Mouse (Mus musculus) bone marrow macrophage, adult 2 months (primary cell): Measurements from ENCODE around the gene Ppp1r15a. TPM values are rescaled to one million over a fixed set of nuclear protein-coding genes. Genes with fewer than 3 reads are reported as not detected.

ENCODE experiments used
- H3K27ac ChIP-seq: 2 replicates; pipeline ENCODE4 v1.5.1; 2012; ENCODE audit warnings: low read depth, low read length; ENCODE audit not compliant: insufficient read depth
- H3K4me1 ChIP-seq: 2 replicates; pipeline ENCODE4 v1.6.1; 2012; ENCODE audit warnings: low read length; ENCODE audit not compliant: control insufficient read depth, insufficient read depth
- H3K4me3 ChIP-seq: 2 replicates; pipeline ENCODE4 v1.5.1; 2012; ENCODE audit warnings: mild to moderate bottlenecking, low read length, moderate library complexity; ENCODE audit not compliant: insufficient read depth
- CTCF ChIP-seq: IDR thresholded peaks from 2 replicates; pipeline ENCODE4 v1.5.1; 2012; ENCODE audit warnings: low read depth, mild to moderate bottlenecking, low read length, moderate library complexity
- POLR2A ChIP-seq: IDR thresholded peaks from 2 replicates; pipeline ENCODE4 v1.6.1; 2012; ENCODE audit warnings: mild to moderate bottlenecking, low read depth, low read length, borderline replicate concordance
- polyA plus RNA-seq: library from polyadenylated mRNA; stranded (reverse); fragments of >200 nt; gene quantifications from 2 replicates; pipeline ENCODE4 v1.2.4, GENCODE M21; 2012; ENCODE audit not compliant: missing spikeins, insufficient read depth, insufficient read length

The Ppp1r15a gene
- polyA plus RNA-seq, 1 experiment: 26.7 TPM

DNA sequence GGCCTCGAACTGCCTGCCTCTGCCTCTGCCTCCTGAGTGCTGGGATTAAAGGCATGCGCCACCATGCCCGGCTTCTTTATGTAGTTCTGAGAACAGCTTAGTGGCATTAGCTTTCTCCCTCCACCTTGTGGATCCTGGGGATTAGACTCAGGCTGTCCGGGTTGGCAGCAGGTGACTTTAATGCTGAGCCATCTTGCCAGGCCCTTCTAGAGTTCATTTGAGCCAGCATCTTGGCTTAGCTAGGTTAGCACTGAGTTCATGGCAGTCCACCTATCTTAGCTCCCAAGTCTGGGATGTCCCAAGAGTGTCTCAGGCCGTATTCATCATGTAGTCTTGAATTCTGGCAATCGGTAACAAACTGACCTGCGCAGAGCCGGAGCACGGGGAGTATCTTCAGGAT lies 39.4 kb upstream of the Ppp1r15a start:
- H3K4me1 ChIP-seq: peaks cover 39% of the 10 kb centered on the region
- H3K27ac ChIP-seq: no peak overlapping the region
- H3K4me3 ChIP-seq: no peak overlapping the region
- TF ChIP-seq POLR2A: no peak
- no peak for TF ChIP-seq CTCF

DNA sequence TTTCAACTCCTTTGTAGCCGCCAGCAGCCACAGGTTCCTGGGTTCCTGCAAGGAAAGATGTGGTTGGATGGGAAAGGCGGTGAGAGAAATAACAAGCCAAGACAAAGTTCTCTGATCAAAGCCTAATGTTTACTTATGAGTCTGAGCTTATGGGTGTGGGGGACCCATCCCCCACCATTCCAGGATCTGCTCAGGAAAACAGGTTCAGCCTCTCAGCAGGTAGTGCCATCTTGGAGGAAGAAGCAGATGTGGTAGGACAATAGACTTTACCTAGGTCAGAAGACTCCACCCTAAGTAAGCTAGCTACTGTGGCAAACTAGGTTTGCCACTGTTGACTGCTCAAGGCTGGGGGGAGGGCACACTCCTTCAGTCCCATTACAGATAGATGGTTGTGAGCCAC lies 38.7 kb upstream of the Ppp1r15a start:
- Histone ChIP-seq H3K4me1 (peaks cover 40% of the 10 kb centered on the region), H3K4me3 (no peak overlapping the region), H3K27ac (no peak overlapping the region)
- TF ChIP-seq POLR2A (no peak), CTCF (no peak)

DNA sequence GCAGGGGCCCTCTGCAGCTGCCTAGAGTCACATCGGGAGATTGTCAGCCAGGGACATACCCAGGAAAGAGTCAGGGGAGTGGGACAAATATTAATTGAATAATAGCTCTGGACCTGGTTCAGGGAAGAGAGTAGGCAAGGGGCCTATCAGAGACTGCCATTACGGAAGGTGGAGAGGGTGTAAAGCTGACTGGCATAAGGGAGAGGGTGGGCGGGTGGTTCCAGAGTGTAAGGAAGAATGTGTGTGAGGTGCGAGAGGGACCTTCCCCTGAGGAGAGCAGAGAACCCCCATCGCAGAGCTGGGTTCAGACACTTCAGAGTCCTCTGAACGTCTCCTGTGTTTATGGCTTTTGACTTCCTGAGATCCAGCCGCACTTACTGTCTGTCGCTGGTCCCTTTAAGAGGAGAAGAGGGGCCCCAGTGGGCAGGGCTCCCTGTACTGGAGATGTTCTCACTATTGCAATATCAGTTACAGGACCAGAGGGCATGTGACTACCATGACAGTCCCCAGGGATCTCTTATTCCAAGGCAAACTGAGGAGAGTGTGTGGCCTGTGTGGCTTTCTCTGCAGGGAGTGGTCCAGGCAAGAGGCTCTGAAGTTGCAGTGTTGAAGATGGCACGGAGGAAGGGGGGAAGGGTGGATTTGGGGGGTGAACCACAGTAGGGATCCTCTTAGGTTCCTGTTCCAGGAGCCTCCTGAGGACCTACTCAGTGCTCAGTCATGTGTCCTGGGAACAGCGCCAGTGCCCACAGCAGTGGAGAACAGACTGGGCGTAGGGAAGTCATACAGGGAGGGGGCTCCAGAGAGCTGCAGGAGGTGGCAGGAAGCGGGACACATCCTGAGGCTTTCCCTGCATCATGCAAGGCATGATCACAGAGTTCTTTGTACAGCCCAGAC lies 35.8 kb upstream of the Ppp1r15a start:
- no peak overlapping the region for H3K4me3 ChIP-seq
- H3K27ac ChIP-seq: peak overlapping the region; percentile 63
- peaks cover 29% of the 10 kb centered on the region for H3K4me1 ChIP-seq
- TF ChIP-seq CTCF: no peak

DNA sequence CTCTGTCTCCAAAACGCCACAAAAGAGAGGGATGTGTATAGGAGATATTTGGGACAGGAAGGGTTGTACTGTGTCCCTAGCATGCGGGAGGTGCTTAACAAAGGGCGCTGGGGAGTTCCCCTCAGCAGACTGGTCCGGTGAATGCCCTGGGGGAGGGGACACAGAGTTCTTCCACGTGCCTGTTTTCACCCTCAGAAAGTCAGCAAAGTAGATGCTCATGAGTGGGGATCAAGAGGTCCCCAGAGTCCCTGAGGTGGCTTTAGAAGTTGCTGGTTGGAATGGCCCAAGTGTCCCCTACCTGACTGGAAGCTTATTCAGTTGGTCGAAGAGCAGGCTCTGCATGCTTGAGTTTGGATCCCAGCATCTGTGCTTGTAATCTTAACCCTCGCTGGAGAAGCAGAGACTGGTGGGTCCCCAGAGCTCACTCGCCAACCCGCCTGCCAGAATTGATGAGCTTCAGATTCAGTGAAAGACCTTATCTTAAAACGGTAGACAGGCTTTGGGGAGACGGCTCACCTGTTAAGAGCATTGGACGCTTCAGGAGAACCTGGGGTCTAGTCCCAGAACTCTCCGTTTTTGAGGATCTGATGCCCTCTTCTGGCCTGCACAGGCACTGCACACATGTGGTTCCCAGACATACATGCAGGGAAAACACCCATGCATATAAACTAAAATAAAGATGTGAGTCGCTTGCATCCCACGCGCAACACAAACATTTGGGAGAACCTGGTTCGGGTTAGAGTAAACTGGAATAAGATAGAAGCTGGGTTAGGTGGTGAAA lies 35.0 kb upstream of the Ppp1r15a start:
- Histone ChIP-seq H3K27ac (no peak overlapping the region), H3K4me1 (peaks cover 27% of the 10 kb centered on the region), H3K4me3 (no peak overlapping the region)
- TF ChIP-seq CTCF (peak; percentile 86), POLR2A (no peak)

DNA sequence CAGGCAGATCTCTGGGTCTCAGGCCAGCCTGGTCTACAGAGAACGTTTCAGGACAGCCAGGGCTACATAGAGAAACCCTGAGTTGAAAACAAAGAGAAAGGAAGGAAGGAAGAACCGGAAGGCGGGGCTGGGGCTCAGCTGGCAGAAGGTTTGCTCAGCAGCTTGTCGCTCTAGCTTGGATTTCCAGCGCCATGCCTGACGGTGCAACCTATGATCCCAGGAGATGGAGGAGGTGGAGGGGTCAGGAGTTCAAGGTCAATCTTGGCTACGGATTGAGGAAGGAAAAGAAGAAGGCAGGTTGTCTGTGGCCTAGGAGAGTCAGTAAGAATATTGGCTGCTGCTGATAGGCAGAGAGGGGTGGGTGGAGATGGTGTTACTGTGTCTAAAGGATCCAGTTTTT lies 34.2 kb upstream of the Ppp1r15a start:
- Histone ChIP-seq H3K4me1 (peaks cover 27% of the 10 kb centered on the region), H3K4me3 (no peak overlapping the region)
- TF ChIP-seq CTCF: no peak
- TF ChIP-seq POLR2A: no peak

DNA sequence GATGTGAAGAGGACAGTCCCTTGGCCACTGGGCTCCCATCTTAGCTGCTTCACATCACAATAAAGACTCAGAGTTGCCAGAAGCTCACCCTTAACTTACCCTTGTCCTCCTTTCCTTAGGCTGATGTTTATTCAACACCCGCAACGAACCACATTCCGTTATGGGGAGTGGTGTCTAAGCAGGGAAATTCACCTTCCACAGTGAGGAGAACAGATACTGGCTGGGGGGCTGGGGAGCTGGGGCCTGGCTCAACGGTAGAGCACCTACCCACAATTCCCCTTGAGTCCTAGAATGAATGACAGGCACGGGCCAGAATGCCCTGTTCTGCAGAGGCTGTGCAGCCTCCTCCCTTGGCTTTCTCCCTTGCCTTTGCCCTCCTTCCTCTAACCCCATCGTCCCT lies 32.8 kb upstream of the Ppp1r15a start:
- TF ChIP-seq POLR2A: no peak
- no peak for TF ChIP-seq CTCF
- Histone ChIP-seq H3K4me3 (no peak overlapping the region), H3K4me1 (peaks cover 27% of the 10 kb centered on the region), H3K27ac (no peak overlapping the region)

More for the DNA sequence above, 34.2 kb upstream of the Ppp1r15a start:
- no peak overlapping the region for H3K27ac ChIP-seq

DNA sequence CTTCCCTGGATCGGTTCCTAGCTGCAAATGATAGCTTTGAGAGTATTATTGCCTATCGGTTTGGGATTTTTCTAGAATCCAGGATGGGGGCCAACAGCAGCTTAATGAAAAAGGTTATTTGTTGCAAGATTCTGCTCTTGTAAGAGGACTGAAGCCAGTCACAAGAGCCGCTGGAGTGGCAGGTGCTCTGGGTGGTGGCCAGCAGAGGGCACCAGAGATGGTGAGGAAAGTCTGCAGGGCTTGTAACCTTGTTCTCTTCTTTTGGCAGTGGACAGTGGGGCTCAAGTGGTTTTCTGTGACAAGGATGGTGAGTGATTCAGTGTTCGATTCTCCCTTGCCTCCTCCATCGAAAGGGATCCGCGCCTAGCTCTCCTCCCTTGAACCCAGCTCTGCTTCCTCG lies 29.7 kb upstream of the Ppp1r15a start:
- Histone ChIP-seq H3K27ac (no peak overlapping the region), H3K4me3 (no peak overlapping the region), H3K4me1 (peaks cover 7% of the 10 kb centered on the region)
- TF ChIP-seq POLR2A: no peak
- no peak; the same call in 1 of the 2 replicates for TF ChIP-seq CTCF

DNA sequence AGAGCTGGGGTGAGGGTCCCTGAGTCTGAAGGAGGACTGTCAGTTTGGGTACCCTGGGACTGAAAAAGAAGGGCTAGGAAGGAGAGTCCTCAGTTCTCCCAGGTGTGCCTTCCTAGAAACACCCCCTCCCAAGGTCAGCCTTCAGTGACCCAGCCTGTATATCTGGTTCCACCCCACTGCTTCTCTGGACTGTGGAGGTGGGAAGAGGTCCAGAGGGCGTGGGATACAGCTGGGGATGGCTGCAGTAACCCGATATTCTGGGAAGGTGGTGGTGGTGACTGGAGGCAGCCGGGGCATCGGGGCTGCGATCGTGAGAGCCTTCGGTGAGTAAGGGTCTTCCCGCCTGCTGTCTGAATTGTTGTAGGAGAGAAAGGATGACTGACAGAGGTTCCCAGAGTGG lies 28.7 kb upstream of the Ppp1r15a start, which contains the start of gene Hsd17b14:
TSS of gene Hsd17b14 (plus strand) at position 150 of the 400 bp plus-strand sequence.
- peaks cover 3% of the 10 kb centered on the region; the same call in 1 of the 2 replicates for H3K4me1 ChIP-seq
- no peak within 1 kb of the TSS for H3K4me3 ChIP-seq
- H3K27ac ChIP-seq: no peak within 1 kb of the TSS
- TF ChIP-seq POLR2A: no peak
- TF ChIP-seq CTCF: no peak

DNA sequence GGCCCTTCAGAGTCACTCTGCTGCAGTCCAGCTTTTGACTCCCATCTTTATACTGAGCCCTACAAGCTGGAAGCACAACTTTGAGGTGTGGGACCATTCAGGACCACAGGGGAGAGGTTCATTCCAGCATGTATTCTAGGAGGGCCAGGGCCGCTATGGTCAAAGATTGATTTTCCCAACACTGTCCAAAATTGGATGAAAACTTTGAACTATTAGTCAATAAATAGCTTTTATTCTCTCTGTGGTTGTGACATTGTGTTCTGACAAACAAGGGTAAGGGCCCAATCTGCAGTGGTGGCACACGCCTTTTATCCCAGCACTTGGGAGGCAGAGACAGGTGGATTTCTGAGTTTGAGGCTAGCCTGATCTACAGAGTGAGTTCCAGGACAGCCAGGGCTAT lies 27.9 kb upstream of the Ppp1r15a start:
- no peak for TF ChIP-seq CTCF
- no peak for TF ChIP-seq POLR2A
- Histone ChIP-seq H3K27ac (no peak overlapping the region), H3K4me1 (peaks cover 3% of the 10 kb centered on the region; the same call in 1 of the 2 replicates), H3K4me3 (no peak overlapping the region)

DNA sequence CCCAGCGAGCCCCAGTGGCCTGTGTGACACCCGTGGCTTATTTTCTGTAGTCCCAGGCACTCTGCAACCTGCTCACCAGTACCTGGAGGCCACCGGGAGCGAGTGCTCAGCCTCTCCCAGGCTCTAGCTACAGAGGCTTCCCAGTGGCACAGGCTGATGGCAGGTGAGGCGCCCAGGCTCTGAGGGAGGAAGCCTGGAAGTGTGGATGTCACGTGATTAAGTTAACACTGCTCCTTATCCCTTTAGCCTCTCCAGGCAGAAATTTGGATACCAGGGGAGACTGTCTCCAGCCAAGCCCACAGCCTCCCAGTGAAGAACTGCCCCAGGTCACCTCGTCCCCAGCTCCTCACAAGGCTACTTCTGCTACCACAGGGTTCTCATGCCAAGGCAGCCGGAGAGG lies 27.5 kb upstream of the Ppp1r15a start:
- no peak for TF ChIP-seq POLR2A
- no peak overlapping the region for H3K27ac ChIP-seq

More for the DNA sequence above, 27.5 kb upstream of the Ppp1r15a start:
- H3K4me1 ChIP-seq: peaks cover 3% of the 10 kb centered on the region; the same call in 1 of the 2 replicates
- H3K4me3 ChIP-seq: no peak overlapping the region
